Comparison of ENCODE assay signal across 8 mouse cellular contexts in genomic region chr6:4600085-4600657, GRCm38 (mm10). TPM values are rescaled to one million over a fixed set of nuclear protein-coding genes. Genes with fewer than 3 reads are reported as not detected.
DNase-seq lines count a peak whose midpoint lies in the region; ATAC-seq and TF ChIP-seq lines count a peak whose summit lies in the region.

No protein-coding gene starts in this region.

- no peaks in the 10 kb centered on the region for H3K36me3 ChIP-seq in thymus, adult 2 months (ENCODE audit: control insufficient read depth, insufficient read depth, low read length)
- no peaks in the 10 kb centered on the region for H3K36me3 ChIP-seq in forebrain, embryonic 12.5 days (replicated peaks)
- no peaks in the 10 kb centered on the region; the same call in 1 of the 2 replicates for H3K36me3 ChIP-seq in liver, embryonic 11.5 days (ENCODE audit: control insufficient read depth, insufficient read depth, low read length)
- no peaks in the 10 kb centered on the region for H3K36me3 ChIP-seq in stomach, embryonic 16.5 days (ENCODE audit: control insufficient read depth, insufficient read depth, low read length)

- peak overlapping the region; percentile 90 for H3K4me3 ChIP-seq in thymus, adult 2 months (ENCODE audit: control insufficient read depth, insufficient read depth, low read length)
- H3K4me3 ChIP-seq in forebrain, embryonic 12.5 days (replicated peaks) = peak overlapping the region; percentile 76
- H3K4me3 ChIP-seq in liver, embryonic 11.5 days (ENCODE audit: low read depth, low read length) = peak overlapping the region; percentile 84
- H3K4me3 ChIP-seq in stomach, embryonic 16.5 days (replicated peaks; ENCODE audit: low read length) = peak overlapping the region; percentile 75

- 31% methylated on average over 7 of the region's 7 CpGs for WGBS in thymus, adult 2 months
- 32% methylated on average over 7 of the region's 7 CpGs for WGBS in forebrain, embryonic 12.5 days
- 28% methylated on average over 7 of the region's 7 CpGs for WGBS in liver, embryonic 11.5 days
- WGBS in stomach, embryonic 16.5 days = 17% methylated on average over 7 of the region's 7 CpGs

- TF ChIP-seq CTCF in thymus, adult 2 months (IDR thresholded peaks at IDR 0.05; ENCODE audit: borderline replicate concordance, control insufficient read depth, extremely low read depth, insufficient read depth, low read length, poor library complexity) = no peak

- H3K4me2 ChIP-seq in forebrain, embryonic 12.5 days = peak overlapping the region; percentile 72
- H3K4me2 ChIP-seq in liver, embryonic 11.5 days = peak overlapping the region; percentile 68
- peak overlapping the region; percentile 65 for H3K4me2 ChIP-seq in stomach, embryonic 16.5 days (ENCODE audit: low read depth, low read length)

- no peaks in the 10 kb centered on the region for H3K27me3 ChIP-seq in thymus, adult 2 months (ENCODE audit: control insufficient read depth, insufficient read depth, low read length)
- H3K27me3 ChIP-seq in forebrain, embryonic 12.5 days = no peaks in the 10 kb centered on the region
- H3K27me3 ChIP-seq in liver, embryonic 11.5 days (replicated peaks; ENCODE audit: control insufficient read depth, insufficient read depth, low read length) = no peaks in the 10 kb centered on the region
- no peaks in the 10 kb centered on the region for H3K27me3 ChIP-seq in stomach, embryonic 16.5 days (ENCODE audit: control insufficient read depth, insufficient read depth, low read length)

- TF ChIP-seq POLR2A in thymus, adult 2 months (IDR thresholded peaks at IDR 0.05; ENCODE audit: control insufficient read depth, extremely low read depth, insufficient read depth, low read length, poor library complexity) = no peak

- ATAC-seq in forebrain, embryonic 12.5 days (ENCODE audit: low FRiP score) = peak; percentile 18
- peak; percentile 16; the same call in 1 of the 2 replicates for ATAC-seq in liver, embryonic 11.5 days (replicated peaks; ENCODE audit: low FRiP score)
- ATAC-seq in stomach, embryonic 16.5 days (ENCODE audit: insufficient read depth, low FRiP score) = peak; percentile 15; the same call in 1 of the 2 replicates

- no peak for DNase-seq in thymus, adult 2 months
- DNase-seq in thymus, postnatal 14 days = no peak
- peak; percentile 43 for DNase-seq in liver, embryonic 11.5 days (ENCODE audit: low spot score)
- no peak for DNase-seq in cerebellum, postnatal 25 days
- DNase-seq in cerebellum, adult 8-10 months = no peak
- DNase-seq in spleen, postnatal 4 days (ENCODE audit: low spot score in 2 of 2) = no peak

- H3K9me3 ChIP-seq in forebrain, embryonic 12.5 days = no peaks in the 10 kb centered on the region
- no peaks in the 10 kb centered on the region for H3K9me3 ChIP-seq in liver, embryonic 11.5 days (ENCODE audit: control insufficient read depth, low read length)
- no peaks in the 10 kb centered on the region for H3K9me3 ChIP-seq in stomach, embryonic 16.5 days (replicated peaks; ENCODE audit: control insufficient read depth, low read length)

- peak overlapping the region; percentile 88 for H3K9ac ChIP-seq in forebrain, embryonic 12.5 days
- peak overlapping the region; percentile 97 for H3K9ac ChIP-seq in liver, embryonic 11.5 days (ENCODE audit: low read depth, low read length)
- H3K9ac ChIP-seq in stomach, embryonic 16.5 days (ENCODE audit: low read length) = peak overlapping the region; percentile 99

- H3K4me1 ChIP-seq in thymus, adult 2 months (replicated peaks; ENCODE audit: control insufficient read depth, insufficient read depth, low read length) = peaks cover 7% of the 10 kb centered on the region
- H3K4me1 ChIP-seq in forebrain, embryonic 12.5 days = peaks cover 27% of the 10 kb centered on the region
- peaks cover 11% of the 10 kb centered on the region for H3K4me1 ChIP-seq in liver, embryonic 11.5 days (replicated peaks; ENCODE audit: control insufficient read depth, insufficient read depth, low read length)
- peaks cover 14% of the 10 kb centered on the region; the same call in 1 of the 2 replicates for H3K4me1 ChIP-seq in stomach, embryonic 16.5 days (ENCODE audit: control insufficient read depth, insufficient read depth, low read length)

- H3K27ac ChIP-seq in thymus, adult 2 months (ENCODE audit: control insufficient read depth, insufficient read depth, low read length) = peak overlapping the region; percentile 59; the same call in 1 of the 2 replicates
- H3K27ac ChIP-seq in forebrain, embryonic 12.5 days = peak overlapping the region; percentile 95
- peak overlapping the region; percentile 96 for H3K27ac ChIP-seq in liver, embryonic 11.5 days (ENCODE audit: low read depth, low read length)
- H3K27ac ChIP-seq in stomach, embryonic 16.5 days (ENCODE audit: low read length) = peak overlapping the region; percentile 93

RNA-seq across cellular contexts. Expression of gene Casd1, which starts 0.5 kb away (rescaled TPM):
- 18.2 and 25.6 TPM in 2 replicates for polyA plus RNA-seq in thymus, adult 2 months (2012; rRNA removed)
- 35.3 and 36.7 TPM in 2 replicates for polyA plus RNA-seq in forebrain, embryonic 12.5 days (2016; fragmentation: Nextera tagmentation; extraction: Ambion mirVana)
- polyA plus RNA-seq in liver, embryonic 11.5 days (2014; fragmentation: Nextera tagmentation; extraction: Ambion mirVana) = 29.4 and 29.8 TPM in 2 replicates
- 20.5 and 23.3 TPM in 2 replicates for polyA plus RNA-seq in stomach, embryonic 16.5 days (2015; fragmentation: Nextera tagmentation; extraction: Ambion mirVana)
